Mouse (Mus musculus) olfactory bulb, adult 2 months (tissue): ENCODE measurements at regions not wholly inside any gene's neighbourhood (a gene's known extent, or its start where the extent isn't known, plus 50 kb on each side); places are given as distances from the start of the nearest gene placed in this dataset.

ENCODE experiments used
- CTCF ChIP-seq: fragments of 200-500 bp; IDR thresholded peaks from 2 replicates; pipeline ENCODE4 v1.5.1; 2012; ENCODE audit warnings: low read depth, mild to moderate bottlenecking, low read length, moderate library complexity; ENCODE audit not compliant: insufficient read depth
- POLR2A ChIP-seq: fragments of 200-500 bp; IDR thresholded peaks from 2 replicates; pipeline ENCODE4 v1.6.1; 2012; ENCODE audit warnings: mild to moderate bottlenecking, low read depth, low read length, moderate library complexity; ENCODE audit not compliant: insufficient read depth

DNA sequence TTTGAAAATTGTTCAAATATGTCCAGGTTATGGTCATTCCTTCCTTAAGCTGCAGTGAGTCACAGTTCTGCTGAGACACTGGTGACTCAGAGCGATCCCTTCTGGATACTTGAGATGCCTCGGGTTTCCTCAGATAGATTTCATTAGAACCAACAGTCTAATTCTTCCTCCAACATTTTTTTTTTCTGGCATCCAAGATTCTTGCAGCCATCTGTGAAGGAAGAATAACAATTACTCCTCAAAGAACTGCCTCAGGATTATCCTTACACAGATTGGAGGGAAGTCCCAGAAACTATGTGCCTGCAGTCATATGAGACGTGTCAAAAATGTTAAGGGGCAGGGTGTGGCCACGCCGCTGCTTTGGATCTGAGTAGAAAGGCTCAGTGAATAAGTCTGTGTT is 69.6 kb upstream of the Cav2 start:
- TF ChIP-seq POLR2A (no peak), CTCF (no peak)
